Mouse (Mus musculus): ENCODE data around the gene Npb. TPM values are rescaled to one million over a fixed set of nuclear protein-coding genes. Genes with fewer than 3 reads are reported as not detected.

Npb gene
- polyA plus RNA-seq, 1 experiment from 2014 or later = 0.79 TPM

DNA sequence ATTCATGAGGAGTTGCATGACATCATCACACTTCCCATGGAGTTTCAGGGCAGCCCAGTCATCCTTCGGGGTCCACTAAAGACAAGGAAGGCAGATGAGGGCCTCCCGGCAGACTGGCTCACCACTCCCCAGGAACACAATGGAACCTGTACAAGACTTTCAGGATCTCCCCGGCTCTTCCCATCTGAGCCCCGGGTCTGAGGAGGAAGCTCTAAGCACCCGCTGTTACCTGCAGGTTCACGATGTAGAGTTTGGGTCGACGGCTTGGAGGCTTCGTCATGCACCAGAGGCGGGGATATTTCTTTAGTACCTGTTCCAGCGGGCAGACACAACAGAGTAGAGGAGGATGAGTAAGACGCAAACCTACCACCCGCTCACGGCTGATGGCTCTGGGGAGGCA lies 11.9 kb downstream of the Npb start:
- no peak overlapping the region for H3K4me3 ChIP-seq
- 92% methylated on average over 14 of the region's 14 CpGs for WGBS
- ATAC-seq (ENCODE audit: low FRiP score) = no peak

DNA sequence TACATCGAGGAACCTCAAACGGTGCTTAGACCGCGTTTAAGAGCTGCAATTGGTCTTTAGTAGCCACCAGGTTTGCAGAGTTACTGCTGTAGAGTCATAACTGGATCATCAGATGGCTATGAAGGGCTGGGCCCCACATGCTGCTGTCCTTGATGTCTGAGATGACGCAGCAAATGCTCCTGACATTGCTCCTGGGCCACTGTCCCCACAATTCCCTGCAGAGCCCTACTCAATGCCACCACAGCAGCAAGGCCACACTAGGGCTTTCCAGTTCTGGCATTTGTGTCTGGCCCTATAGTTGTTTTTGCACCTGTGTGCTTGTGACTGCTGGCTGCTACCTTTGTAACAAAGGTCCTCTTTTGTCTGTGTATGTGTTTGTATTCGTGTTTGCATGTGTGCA lies 14.5 kb downstream of the Npb start:
- H3K36me3 ChIP-seq = peaks cover 69% of the 10 kb centered on the region
- no peaks in the 10 kb centered on the region for H3K27me3 ChIP-seq
- no peaks in the 10 kb centered on the region for H3K9me3 ChIP-seq
- no peak overlapping the region for H3K4me2 ChIP-seq
- H3K9ac ChIP-seq = no peak overlapping the region
- no peak overlapping the region for H3K27ac ChIP-seq
- peaks cover 26% of the 10 kb centered on the region for H3K4me1 ChIP-seq (replicated peaks)
- no peak overlapping the region; the same call in 1 of the 2 replicates for H3K4me3 ChIP-seq
- 88% methylated on average over 6 of the region's 6 CpGs for WGBS
- no peak for ATAC-seq (ENCODE audit: low FRiP score)

More for the DNA sequence above, 11.9 kb downstream of the Npb start:
- Histone ChIP-seq H3K9ac (0 out of 2 replicates have a peak overlapping the region, but pooled peaks have one; percentile 13), H3K9me3 (no peaks in the 10 kb centered on the region), H3K27me3 (no peaks in the 10 kb centered on the region), H3K27ac (no peak overlapping the region), H3K4me1 (replicated peaks) (peaks cover 40% of the 10 kb centered on the region), H3K36me3 (peaks cover 55% of the 10 kb centered on the region), H3K4me2 (no peak overlapping the region)

DNA sequence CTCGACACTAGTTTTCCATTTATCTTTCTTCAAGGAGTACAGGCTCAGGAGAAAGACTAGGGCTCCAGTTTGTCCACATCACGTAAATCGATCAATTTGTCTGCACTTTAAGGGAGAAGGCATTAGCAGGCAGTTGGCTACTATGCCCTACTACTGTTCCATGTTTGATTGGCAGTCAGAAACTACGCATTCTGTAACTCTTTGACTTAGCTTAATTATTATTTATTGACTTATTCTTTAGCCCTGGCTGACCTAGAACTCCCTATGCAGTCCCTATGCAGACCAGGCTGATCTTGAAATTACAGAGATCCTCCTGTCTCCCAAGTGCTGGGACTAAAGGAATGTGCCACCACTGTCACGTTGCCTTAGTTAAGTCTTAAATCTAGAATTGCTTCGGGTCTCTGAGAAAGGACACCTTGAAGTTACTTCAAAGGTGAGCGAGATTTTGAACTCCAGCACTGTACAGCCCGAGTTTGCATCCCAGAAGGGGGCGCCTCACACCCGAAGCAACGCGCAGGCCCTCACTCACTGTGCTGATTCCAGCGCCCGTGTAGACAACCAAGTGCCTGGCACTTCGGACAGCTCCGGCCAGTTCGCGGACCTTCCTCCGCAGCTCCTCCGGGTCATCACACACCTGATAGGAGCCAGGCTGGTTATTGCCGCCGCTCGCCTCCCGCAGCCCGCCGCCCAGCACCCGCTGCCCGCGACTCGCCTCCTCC lies 15.8 kb downstream of the Npb start:
- Histone ChIP-seq H3K36me3 (peaks cover 64% of the 10 kb centered on the region), H3K27me3 (no peaks in the 10 kb centered on the region), H3K4me1 (replicated peaks) (peaks cover 23% of the 10 kb centered on the region), H3K4me3 (peak overlapping the region; percentile 98), H3K9me3 (no peaks in the 10 kb centered on the region), H3K9ac (peak overlapping the region; percentile 92), H3K4me2 (peak overlapping the region; percentile 98), H3K27ac (peak overlapping the region; percentile 90)
- 13% methylated on average over 29 of the region's 30 CpGs for WGBS
- peak; percentile 67 for ATAC-seq (ENCODE audit: low FRiP score)

DNA sequence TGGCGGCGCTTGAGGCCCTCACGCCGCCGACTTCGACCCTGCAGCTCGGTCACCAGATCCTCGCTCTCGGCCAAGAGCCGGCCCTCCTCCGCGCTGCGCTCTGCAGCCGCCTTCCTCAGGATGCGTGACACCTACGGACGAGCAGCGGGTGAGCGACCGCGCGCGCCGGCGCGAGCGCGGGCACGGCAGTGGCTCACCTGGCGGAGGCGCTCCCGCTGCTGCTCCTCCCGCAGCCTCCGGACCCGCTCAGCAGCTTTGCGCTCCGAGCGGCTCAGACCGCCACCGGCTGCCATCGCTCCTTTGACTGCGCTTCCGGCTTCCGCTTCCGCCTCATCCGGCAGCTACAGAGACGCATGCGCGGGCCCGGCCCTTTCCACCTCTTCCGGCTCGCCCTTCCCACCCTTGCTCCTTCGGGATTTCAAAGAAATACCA lies 16.4 kb downstream of the Npb start:
- peaks cover 66% of the 10 kb centered on the region for H3K36me3 ChIP-seq
- ATAC-seq (ENCODE audit: low FRiP score) = peak; percentile 83
- no peaks in the 10 kb centered on the region for H3K9me3 ChIP-seq
- H3K27ac ChIP-seq = peak overlapping the region; percentile 90
- 1% methylated on average over 53 of the region's 53 CpGs for WGBS
- H3K27me3 ChIP-seq = no peaks in the 10 kb centered on the region
- peak overlapping the region; percentile 98 for H3K4me2 ChIP-seq
- peak overlapping the region; percentile 92 for H3K9ac ChIP-seq
- H3K4me3 ChIP-seq = peak overlapping the region; percentile 98
- peaks cover 26% of the 10 kb centered on the region for H3K4me1 ChIP-seq (replicated peaks)

DNA sequence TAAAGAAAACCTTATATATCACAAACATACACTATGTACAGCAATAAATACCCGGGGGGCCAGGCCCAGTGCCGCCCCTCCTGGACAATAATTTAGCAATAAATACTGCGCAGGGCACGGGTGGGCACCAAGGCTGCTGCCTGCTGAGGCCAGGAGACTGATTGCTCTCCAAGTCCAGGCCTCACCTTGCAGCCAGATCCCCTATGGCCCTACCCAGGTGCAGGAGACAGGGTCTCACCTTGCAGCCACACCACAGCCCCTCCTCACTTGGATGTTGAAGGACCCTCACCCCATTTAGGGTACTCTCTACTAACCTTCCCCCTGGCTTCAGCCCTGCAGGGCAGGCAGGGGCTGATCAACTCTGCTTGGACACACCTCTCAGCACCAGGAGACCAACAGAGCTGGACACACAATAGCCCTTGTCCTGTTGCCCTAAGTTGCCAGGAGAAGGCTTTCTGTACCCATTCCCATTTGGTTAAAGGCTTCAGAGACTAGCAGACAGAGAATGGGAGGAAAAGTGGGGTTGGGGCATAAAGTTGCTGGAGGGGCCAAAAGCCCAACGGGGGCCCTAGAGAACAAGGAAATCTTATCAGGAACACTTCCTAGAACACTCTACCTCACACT lies 17.0 kb downstream of the Npb start, which contains the start of gene Sirt7:
Gene Sirt7, minus strand, starts transcription at position 89 of the 624 bp plus-strand sequence.
- peak; percentile 60 for ATAC-seq (ENCODE audit: low FRiP score)
- Histone ChIP-seq H3K36me3 (peaks cover 62% of the 10 kb centered on the region), H3K27ac (peak within 1 kb of the TSS; percentile 90), H3K4me2 (peak within 1 kb of the TSS; percentile 98), H3K4me3 (peak within 1 kb of the TSS; percentile 98), H3K27me3 (no peaks in the 10 kb centered on the region), H3K9ac (peak within 1 kb of the TSS; percentile 92), H3K9me3 (no peaks in the 10 kb centered on the region), H3K4me1 (replicated peaks) (peaks cover 31% of the 10 kb centered on the region)
- WGBS = 25% methylated on average over 5 of the region's 5 CpGs

DNA sequence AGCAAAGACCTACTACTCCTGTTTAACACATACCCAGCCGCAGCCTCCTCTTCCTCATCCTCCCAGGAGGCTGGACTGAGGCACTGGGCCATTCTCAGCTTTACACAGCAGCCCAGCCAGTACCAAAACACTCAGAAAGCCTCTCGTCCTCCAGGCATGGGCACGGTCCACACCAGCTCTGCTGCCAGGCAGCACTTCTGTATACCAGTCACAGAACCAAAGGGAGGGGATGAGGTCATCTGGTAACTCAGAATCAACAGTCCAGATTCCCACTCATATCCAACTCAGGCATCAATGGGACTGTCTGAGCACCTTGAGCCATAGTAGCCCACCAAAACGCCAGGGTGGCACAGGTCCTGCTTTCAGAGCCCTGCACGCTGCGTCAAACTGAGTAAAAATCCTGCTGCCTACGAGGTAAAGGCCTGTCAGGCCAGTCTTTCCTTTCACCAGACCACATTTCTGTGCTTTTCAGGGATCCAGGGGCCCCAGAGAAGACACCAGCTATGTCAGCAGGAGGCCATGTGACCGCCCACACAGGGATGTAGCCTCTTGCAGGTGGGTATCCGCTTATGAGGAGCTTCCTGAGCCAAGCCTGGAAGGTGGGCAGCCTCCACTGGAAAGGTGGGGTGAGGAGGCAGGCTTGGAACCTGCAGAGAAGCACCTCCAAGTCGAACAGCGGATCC lies 18.6 kb downstream of the Npb start:
- no peak overlapping the region for H3K4me2 ChIP-seq
- no peak overlapping the region for H3K27ac ChIP-seq
- WGBS = 91% methylated on average over 11 of the region's 11 CpGs
- no peak for ATAC-seq (ENCODE audit: low FRiP score)
- H3K9me3 ChIP-seq = no peaks in the 10 kb centered on the region
- H3K9ac ChIP-seq = no peak overlapping the region; the same call in 1 of the 2 replicates
- H3K27me3 ChIP-seq = no peaks in the 10 kb centered on the region
- H3K4me3 ChIP-seq = no peak overlapping the region
- peaks cover 47% of the 10 kb centered on the region for H3K4me1 ChIP-seq (replicated peaks)
- H3K36me3 ChIP-seq = peaks cover 47% of the 10 kb centered on the region

DNA sequence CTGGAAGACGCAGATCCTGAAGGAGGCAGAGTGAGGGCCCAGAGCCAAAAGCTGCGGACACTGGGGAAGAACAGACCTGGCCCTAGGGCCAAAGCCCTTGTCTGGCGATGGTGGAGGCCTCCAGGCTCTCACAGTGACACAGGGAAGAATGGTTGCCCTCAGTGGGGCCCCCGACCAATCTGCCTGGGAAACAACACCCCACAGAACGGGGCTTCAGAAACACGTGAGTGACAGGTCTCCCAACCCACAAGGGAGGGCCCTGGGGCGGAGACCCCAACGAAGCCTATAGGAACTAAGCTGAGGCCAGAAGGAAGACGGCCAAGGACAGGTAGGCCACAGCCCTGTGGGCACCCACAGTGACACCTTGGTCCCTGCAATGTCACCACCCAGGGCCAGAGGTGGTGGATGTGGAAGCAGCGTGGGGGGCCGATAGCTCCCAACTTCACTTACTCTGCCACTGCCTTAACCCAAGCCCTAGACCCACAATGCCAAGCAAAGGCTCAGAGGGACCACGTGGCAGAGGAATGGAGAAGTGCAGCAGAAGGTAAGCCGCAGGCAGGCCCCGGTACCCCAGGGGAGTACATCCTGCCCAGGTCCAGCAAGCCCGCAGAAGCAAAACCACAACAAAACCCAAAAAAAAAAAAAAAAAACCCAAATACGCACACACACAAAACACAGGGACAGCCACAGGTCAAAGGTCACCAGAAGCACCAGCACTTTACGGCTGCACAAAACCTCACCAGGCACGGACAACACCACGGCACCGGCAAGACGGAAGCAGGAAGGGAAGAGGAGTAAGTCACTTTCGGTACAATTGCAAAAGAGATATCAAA lies 19.4 kb downstream of the Npb start:
- Histone ChIP-seq H3K4me1 (replicated peaks) (peaks cover 55% of the 10 kb centered on the region), H3K27ac (no peak overlapping the region), H3K27me3 (no peaks in the 10 kb centered on the region), H3K36me3 (peaks cover 40% of the 10 kb centered on the region), H3K9ac (no peak overlapping the region), H3K4me3 (no peak overlapping the region), H3K9me3 (no peaks in the 10 kb centered on the region), H3K4me2 (no peak overlapping the region)
- no peak for ATAC-seq (ENCODE audit: low FRiP score)
- WGBS = 80% methylated on average over 22 of the region's 22 CpGs

DNA sequence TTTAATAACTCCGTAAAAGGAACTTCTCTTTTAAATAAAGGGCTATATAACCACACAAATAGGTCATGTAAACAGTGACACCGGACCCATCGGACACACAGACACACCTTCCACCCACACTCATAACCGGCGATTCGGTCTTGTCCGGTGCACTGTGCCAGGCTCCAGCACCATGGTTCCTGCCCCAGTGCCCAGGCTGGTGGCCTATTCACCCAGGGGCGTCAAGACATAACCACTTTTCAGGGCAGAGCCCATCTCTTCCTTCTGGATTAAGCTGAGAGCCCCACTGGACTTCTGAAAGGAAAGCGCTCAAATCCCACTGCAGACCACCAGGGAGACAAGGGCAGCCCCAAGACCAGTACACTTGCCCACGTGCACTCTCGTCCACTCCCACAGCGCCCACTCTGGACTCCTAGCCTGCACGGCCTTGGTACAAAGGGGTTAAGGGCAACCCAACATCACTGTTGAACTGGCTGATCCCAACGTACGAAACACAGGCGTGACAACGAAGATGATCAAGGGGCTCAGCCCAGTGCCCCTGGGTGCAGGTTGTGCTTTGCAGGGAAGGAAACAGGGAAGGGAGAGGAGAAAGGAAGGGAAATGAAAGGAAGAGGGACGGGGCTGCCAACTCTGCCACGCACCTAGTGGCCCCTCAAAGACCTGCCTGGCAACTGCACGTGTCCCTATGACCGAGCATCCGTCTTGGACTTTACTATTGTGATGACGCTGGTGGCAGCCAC lies 20.5 kb downstream of the Npb start:
- Histone ChIP-seq H3K36me3 (peaks cover 32% of the 10 kb centered on the region), H3K4me1 (replicated peaks) (peaks cover 50% of the 10 kb centered on the region), H3K27ac (no peak overlapping the region), H3K9ac (no peak overlapping the region), H3K4me2 (no peak overlapping the region), H3K9me3 (no peaks in the 10 kb centered on the region), H3K4me3 (no peak overlapping the region), H3K27me3 (no peaks in the 10 kb centered on the region)
- ATAC-seq (ENCODE audit: low FRiP score) = no peak
- 94% methylated on average over 23 of the region's 23 CpGs for WGBS

DNA sequence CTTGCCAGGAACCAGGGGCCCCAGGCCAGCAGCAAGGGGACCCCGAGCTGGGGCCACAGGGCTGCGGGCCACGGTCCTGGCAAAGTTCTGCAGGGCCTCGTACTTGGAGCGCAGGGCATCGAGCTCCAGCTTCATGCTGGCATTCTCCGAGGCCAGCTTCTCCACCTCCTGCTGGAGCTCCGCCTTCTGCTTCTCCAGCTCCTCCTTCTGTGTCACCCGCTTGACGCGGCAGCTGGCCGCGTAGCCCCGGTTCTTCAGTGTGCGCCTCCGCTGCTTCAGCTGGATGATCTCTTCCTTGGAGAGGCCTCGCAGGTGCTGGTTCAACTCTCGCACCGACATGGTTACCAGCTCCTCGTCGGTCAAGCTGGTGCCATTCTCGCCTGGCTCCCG lies 21.1 kb downstream of the Npb start:
- WGBS = 73% methylated on average over 23 of the region's 23 CpGs
- Histone ChIP-seq H3K9me3 (no peaks in the 10 kb centered on the region), H3K27me3 (no peaks in the 10 kb centered on the region), H3K27ac (0 out of 2 replicates have a peak overlapping the region, but pooled peaks have one; percentile 64), H3K9ac (0 out of 2 replicates have a peak overlapping the region, but pooled peaks have one; percentile 63), H3K4me3 (no peak overlapping the region), H3K4me2 (peak overlapping the region; percentile 26), H3K36me3 (peaks cover 32% of the 10 kb centered on the region), H3K4me1 (replicated peaks) (peaks cover 50% of the 10 kb centered on the region)
- no peak for ATAC-seq (ENCODE audit: low FRiP score)

DNA sequence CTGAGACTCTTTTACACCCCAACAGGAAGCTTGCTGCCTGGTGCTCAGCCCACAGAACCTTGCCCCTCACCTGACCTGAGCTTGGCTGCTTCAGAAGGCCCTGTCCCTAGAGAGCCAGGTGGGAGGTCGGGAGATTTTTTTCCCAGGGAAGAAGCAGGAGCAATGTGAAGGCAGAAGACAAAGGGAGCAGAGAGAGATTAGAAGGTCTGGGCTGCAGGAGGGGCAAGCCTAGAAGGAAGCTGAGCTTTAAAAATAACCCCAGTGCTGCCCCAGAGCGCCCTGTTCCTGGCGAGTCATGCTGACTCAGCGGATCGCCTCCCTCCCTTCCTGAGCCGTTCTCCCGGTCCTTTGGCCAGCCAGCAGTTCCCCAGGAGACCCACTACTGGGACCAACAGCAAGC lies 21.6 kb downstream of the Npb start:
- H3K27ac ChIP-seq = peak overlapping the region; percentile 64
- peak overlapping the region; percentile 63 for H3K9ac ChIP-seq
- H3K4me1 ChIP-seq (replicated peaks) = peaks cover 52% of the 10 kb centered on the region
- peak overlapping the region; percentile 26 for H3K4me2 ChIP-seq
- no peaks in the 10 kb centered on the region for H3K9me3 ChIP-seq
- peaks cover 32% of the 10 kb centered on the region for H3K36me3 ChIP-seq
- ATAC-seq (ENCODE audit: low FRiP score) = no peak
- no peaks in the 10 kb centered on the region for H3K27me3 ChIP-seq
- WGBS = 41% methylated on average over 7 of the region's 7 CpGs
- H3K4me3 ChIP-seq = no peak overlapping the region

DNA sequence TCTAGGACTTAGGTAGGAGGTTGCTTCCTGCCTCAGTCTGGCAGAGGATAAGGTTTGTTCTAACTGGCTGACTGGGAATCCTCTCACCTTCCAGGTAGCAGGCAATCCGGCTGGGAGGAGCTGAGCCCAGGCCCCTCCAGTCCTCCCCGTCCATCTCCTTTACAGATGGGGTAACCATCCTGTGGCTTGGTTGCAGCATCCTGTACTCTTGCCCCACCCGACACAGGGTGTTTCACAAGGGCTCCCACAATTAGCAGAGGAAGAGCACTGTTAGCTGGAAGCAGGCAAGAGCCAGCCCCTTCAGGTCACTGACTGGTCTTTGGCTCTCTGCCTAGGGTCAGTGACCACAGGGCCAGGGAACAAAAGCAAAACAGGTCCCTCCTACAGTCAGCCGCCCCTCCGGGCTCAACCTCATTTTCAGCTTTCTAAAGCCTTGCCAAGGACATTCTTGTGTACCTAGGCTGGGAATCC lies 22.2 kb downstream of the Npb start:
- Histone ChIP-seq H3K4me1 (replicated peaks) (peaks cover 47% of the 10 kb centered on the region), H3K9ac (peak overlapping the region; percentile 63), H3K27ac (peak overlapping the region; percentile 64), H3K4me2 (peak overlapping the region; percentile 26), H3K9me3 (no peaks in the 10 kb centered on the region), H3K36me3 (peaks cover 32% of the 10 kb centered on the region), H3K4me3 (peak overlapping the region; percentile 8; the same call in 1 of the 2 replicates), H3K27me3 (no peaks in the 10 kb centered on the region)
- no peak for ATAC-seq (ENCODE audit: low FRiP score)
- 43% methylated on average over 5 of the region's 5 CpGs for WGBS

All from hindbrain, embryonic 13.5 days (tissue).